Mouse (Mus musculus) kidney, adult 11 months (tissue): Measurements from ENCODE around the gene Fam161a.
"Not testable (repeated sequence)": the region's sequence is repeated elsewhere in the genome, so short reads cannot be mapped to it uniquely, and the experiment has no call there.

ENCODE experiments used
- DNase-seq: peaks from one replicate; pipeline ENCODE4 v3.0.0; 2022

Fam161a gene

GRCm38 (mm10) chr11:23063857-23064256 lies 56.5 kb downstream of the Fam161a start:
- DNase-seq, result no peak

- DNase-seq, result not testable (repeated sequence)
Observed at GRCm38 (mm10) chr11:23064276-23064675, 56.9 kb downstream of the Fam161a start.

GRCm38 (mm10) chr11:23065167-23065668 lies 57.9 kb downstream of the Fam161a start:
- no peak for DNase-seq

- DNase-seq, result peak; percentile 88
Observed at GRCm38 (mm10) chr11:23067395-23068136, 60.2 kb downstream of the Fam161a start.

GRCm38 (mm10) chr11:23068201-23068600 lies 60.9 kb downstream of the Fam161a start:
- no peak for DNase-seq

- DNase-seq, result peak; percentile 15
Observed at GRCm38 (mm10) chr11:23068986-23069385, 61.7 kb downstream of the Fam161a start.

- DNase-seq, result no peak
Observed at GRCm38 (mm10) chr11:23074841-23075240, 67.5 kb downstream of the Fam161a start.

GRCm38 (mm10) chr11:23078541-23078940 lies 71.2 kb downstream of the Fam161a start:
- DNase-seq, result no peak
